Mouse (Mus musculus) heart, embryonic 11.5 days (tissue): ENCODE measurements around the gene Sos1. TPM values are rescaled to one million over a fixed set of nuclear protein-coding genes. Genes with fewer than 3 reads are reported as not detected.

Experiments used
- ATAC-seq: fragments of 200-750 bp; cut with Nextera tagmentation; replicated peaks from 2 replicates; pipeline ENCODE4 v1.8.0; 2017; ENCODE audit warnings: moderate library complexity; ENCODE audit not compliant: insufficient number of reproducible peaks, low FRiP score, low TSS enrichment
- H3K27ac ChIP-seq: fragments of 300-500 bp; sonication (generic); 2 replicates; pipeline ENCODE4 v1.5.1; 2014; ENCODE audit warnings: mild to moderate bottlenecking, low read depth, low read length
- H3K27me3 ChIP-seq: fragments of 300-500 bp; sonication (generic); 2 replicates; pipeline ENCODE4 v1.6.1; 2014; ENCODE audit warnings: mild to moderate bottlenecking, low read length, mixed read lengths; ENCODE audit not compliant: control insufficient read depth, insufficient read depth
- H3K36me3 ChIP-seq: fragments of 300-500 bp; sonication (generic); 2 replicates; pipeline ENCODE4 v1.6.1; 2014; ENCODE audit warnings: mild to moderate bottlenecking, low read length, moderate library complexity, mixed read lengths; ENCODE audit not compliant: control insufficient read depth, insufficient read depth
- H3K4me1 ChIP-seq: fragments of 300-500 bp; sonication (generic); 2 replicates; pipeline ENCODE4 v1.6.1; 2014; ENCODE audit warnings: low read length; ENCODE audit not compliant: control insufficient read depth, insufficient read depth
- H3K4me2 ChIP-seq: fragments of 300-500 bp; sonication (generic); 2 replicates; pipeline ENCODE4 v1.6.1; 2014; ENCODE audit warnings: mild to moderate bottlenecking, moderate library complexity
- H3K4me3 ChIP-seq: fragments of 300-500 bp; sonication (generic); 2 replicates; pipeline ENCODE4 v1.5.1; 2014; ENCODE audit warnings: low read depth, low read length
- H3K9ac ChIP-seq: fragments of 300-500 bp; sonication (generic); 2 replicates; pipeline ENCODE4 v1.6.1; 2014; ENCODE audit warnings: mild to moderate bottlenecking, low read depth, low read length, moderate library complexity
- H3K9me3 ChIP-seq: fragments of 300-500 bp; sonication (generic); replicated peaks from 2 replicates; pipeline ENCODE4 v1.6.1; 2016; ENCODE audit warnings: low read length; ENCODE audit not compliant: control insufficient read depth
- WGBS: fragments of 180-500 bp; shearing (Covaris S2); extraction: QIAGEN DNeasy Blood & Tissue Kit; methylation state at CpG from one replicate; pipeline ENCODE4 v1.1.7; 2014; ENCODE audit not compliant: insufficient replicate concordance; 5-methylcytosine and 5-hydroxymethylcytosine counted together
- polyA plus RNA-seq: library from polyadenylated mRNA; unstranded; fragments of >200 nt; fragmentation: Nextera tagmentation; extraction: Ambion mirVana; gene quantifications from 2 replicates; pipeline ENCODE4 v1.2.1, GENCODE M21; 2014

Gene Sos1
- polyA plus RNA-seq, 1 experiment from 2014 or later: 5.5 TPM

- ATAC-seq: no peak
- 93% methylated on average over 7 of the region's 7 CpGs for WGBS
Measured at GRCm38 (mm10) chr17:80515513-80515912, 35.3 kb upstream of the Sos1 start.

GRCm38 (mm10) chr17:80513766-80514165 is 33.5 kb upstream of the Sos1 start:
- no peak overlapping the region for H3K9ac ChIP-seq
- H3K27me3 ChIP-seq: no peaks in the 10 kb centered on the region
- ATAC-seq: no peak
- no peak overlapping the region for H3K27ac ChIP-seq
- no peak overlapping the region for H3K4me2 ChIP-seq
- no peaks in the 10 kb centered on the region for H3K9me3 ChIP-seq
- 29% methylated on average over 8 of the region's 8 CpGs for WGBS
- no peaks in the 10 kb centered on the region for H3K4me1 ChIP-seq
- no peak overlapping the region for H3K4me3 ChIP-seq
- no peaks in the 10 kb centered on the region for H3K36me3 ChIP-seq

More at GRCm38 (mm10) chr17:80515513-80515912, 35.3 kb upstream of the Sos1 start:
- Histone ChIP-seq H3K9ac (no peak overlapping the region), H3K27ac (no peak overlapping the region), H3K4me3 (no peak overlapping the region), H3K9me3 (no peaks in the 10 kb centered on the region), H3K36me3 (no peaks in the 10 kb centered on the region), H3K27me3 (no peaks in the 10 kb centered on the region), H3K4me1 (no peaks in the 10 kb centered on the region), H3K4me2 (no peak overlapping the region)

GRCm38 (mm10) chr17:80510459-80510855 is 30.2 kb upstream of the Sos1 start:
- H3K4me1 ChIP-seq: no peaks in the 10 kb centered on the region
- H3K9ac ChIP-seq: no peak overlapping the region
- H3K27me3 ChIP-seq: no peaks in the 10 kb centered on the region
- ATAC-seq: no peak
- H3K4me3 ChIP-seq: no peak overlapping the region
- H3K27ac ChIP-seq: no peak overlapping the region
- WGBS: 78% methylated on average over 3 of the region's 3 CpGs
- no peaks in the 10 kb centered on the region for H3K36me3 ChIP-seq
- no peaks in the 10 kb centered on the region for H3K9me3 ChIP-seq
- no peak overlapping the region for H3K4me2 ChIP-seq

GRCm38 (mm10) chr17:80509494-80510458 is 29.5 kb upstream of the Sos1 start:
- ATAC-seq: no peak
- 28% methylated on average over 4 of the region's 4 CpGs for WGBS
- Histone ChIP-seq H3K27ac (no peak overlapping the region), H3K36me3 (no peaks in the 10 kb centered on the region), H3K4me1 (no peaks in the 10 kb centered on the region), H3K4me3 (no peak overlapping the region), H3K9ac (no peak overlapping the region), H3K27me3 (no peaks in the 10 kb centered on the region), H3K4me2 (no peak overlapping the region), H3K9me3 (0 out of 2 replicates have a peak, but pooled peaks cover 2% of the 10 kb centered on the region)

- H3K4me3 ChIP-seq: no peak overlapping the region
- no peak overlapping the region for H3K27ac ChIP-seq
- H3K27me3 ChIP-seq: no peaks in the 10 kb centered on the region
- no peak overlapping the region for H3K4me2 ChIP-seq
- no peak for ATAC-seq
- 0 out of 2 replicates have a peak, but pooled peaks cover 2% of the 10 kb centered on the region for H3K9me3 ChIP-seq
- H3K36me3 ChIP-seq: no peaks in the 10 kb centered on the region
- WGBS: 64% methylated on average over 6 of the region's 6 CpGs
- H3K9ac ChIP-seq: no peak overlapping the region
- peaks cover 5% of the 10 kb centered on the region; the same call in 1 of the 2 replicates for H3K4me1 ChIP-seq
Measured at GRCm38 (mm10) chr17:80505766-80506165, 25.5 kb upstream of the Sos1 start.

- 66% methylated on average over 4 of the region's 4 CpGs for WGBS
- Histone ChIP-seq H3K27me3 (no peaks in the 10 kb centered on the region), H3K4me2 (no peak overlapping the region), H3K36me3 (no peaks in the 10 kb centered on the region), H3K4me3 (no peak overlapping the region), H3K4me1 (peaks cover 5% of the 10 kb centered on the region; the same call in 1 of the 2 replicates), H3K27ac (no peak overlapping the region), H3K9me3 (0 out of 2 replicates have a peak, but pooled peaks cover 2% of the 10 kb centered on the region), H3K9ac (no peak overlapping the region)
- no peak for ATAC-seq
Measured at GRCm38 (mm10) chr17:80505342-80505741, 25.1 kb upstream of the Sos1 start.

- 75% methylated on average over 2 of the region's 2 CpGs for WGBS
- Histone ChIP-seq H3K9ac (no peak overlapping the region), H3K36me3 (no peaks in the 10 kb centered on the region), H3K4me1 (peaks cover 5% of the 10 kb centered on the region; the same call in 1 of the 2 replicates), H3K9me3 (0 out of 2 replicates have a peak, but pooled peaks cover 2% of the 10 kb centered on the region), H3K4me3 (no peak overlapping the region), H3K27me3 (no peaks in the 10 kb centered on the region), H3K4me2 (no peak overlapping the region), H3K27ac (no peak overlapping the region)
- no peak for ATAC-seq
Measured at GRCm38 (mm10) chr17:80501805-80502172, 21.5 kb upstream of the Sos1 start.

- Histone ChIP-seq H3K9me3 (0 out of 2 replicates have a peak, but pooled peaks cover 2% of the 10 kb centered on the region), H3K4me1 (peaks cover 5% of the 10 kb centered on the region; the same call in 1 of the 2 replicates), H3K27ac (no peak overlapping the region), H3K27me3 (no peaks in the 10 kb centered on the region), H3K4me2 (no peak overlapping the region), H3K36me3 (no peaks in the 10 kb centered on the region), H3K9ac (no peak overlapping the region), H3K4me3 (no peak overlapping the region)
- ATAC-seq: no peak
- WGBS: 38% methylated on average over 5 of the region's 5 CpGs
Measured at GRCm38 (mm10) chr17:80501037-80501804, 21.0 kb upstream of the Sos1 start.
